Mouse (Mus musculus): ENCODE measurements around the gene Slc7a15. TPM values are rescaled to one million over a fixed set of nuclear protein-coding genes. Genes with fewer than 3 reads are reported as not detected.

Slc7a15 gene
- polyA plus RNA-seq, 1 experiment from 2014 or later: not detected

- H3K4me2 ChIP-seq (replicated peaks): peak overlapping the region; percentile 77
- no peaks in the 10 kb centered on the region for H3K27me3 ChIP-seq
- no peaks in the 10 kb centered on the region for H3K9me3 ChIP-seq (replicated peaks)
- peak overlapping the region; percentile 81; the same call in 1 of the 2 replicates for H3K4me3 ChIP-seq (replicated peaks)
- no peak overlapping the region for H3K9ac ChIP-seq
- H3K27ac ChIP-seq (replicated peaks): peak overlapping the region; percentile 84
- peaks cover 40% of the 10 kb centered on the region for H3K4me1 ChIP-seq
- ATAC-seq (ENCODE audit: insufficient number of reproducible peaks, low FRiP score, low TSS enrichment, low read depth): no peak
- 14% methylated on average over 15 of the region's 15 CpGs for WGBS
- no peaks in the 10 kb centered on the region for H3K36me3 ChIP-seq
Observed at GRCm38 (mm10) chr12:8495881-8496678, 102.8 kb downstream of the Slc7a15 start.

- Histone ChIP-seq H3K9ac (no peak overlapping the region), H3K9me3 (replicated peaks) (no peaks in the 10 kb centered on the region), H3K4me3 (replicated peaks) (no peak overlapping the region), H3K36me3 (no peaks in the 10 kb centered on the region), H3K4me1 (peaks cover 32% of the 10 kb centered on the region), H3K27me3 (no peaks in the 10 kb centered on the region), H3K27ac (replicated peaks) (no peak overlapping the region), H3K4me2 (replicated peaks) (no peak overlapping the region)
- WGBS: 87% methylated on average over 3 of the region's 3 CpGs
- no peak for ATAC-seq (ENCODE audit: insufficient number of reproducible peaks, low FRiP score, low TSS enrichment, low read depth)
Observed at GRCm38 (mm10) chr12:8494675-8495074, 104.2 kb downstream of the Slc7a15 start.

GRCm38 (mm10) chr12:8493386-8493785 is 105.5 kb downstream of the Slc7a15 start:
- H3K27ac ChIP-seq (replicated peaks): no peak overlapping the region
- H3K4me2 ChIP-seq (replicated peaks): no peak overlapping the region
- 57% methylated on average over 3 of the region's 3 CpGs for WGBS

GRCm38 (mm10) chr12:8489098-8489497 is 109.8 kb downstream of the Slc7a15 start:
- H3K4me3 ChIP-seq (replicated peaks): no peak overlapping the region
- WGBS: 36% methylated on average over 4 of the region's 4 CpGs
- no peaks in the 10 kb centered on the region for H3K9me3 ChIP-seq (replicated peaks)
- no peak for ATAC-seq (ENCODE audit: insufficient number of reproducible peaks, low FRiP score, low TSS enrichment, low read depth)
- no peak overlapping the region for H3K4me2 ChIP-seq (replicated peaks)
- no peaks in the 10 kb centered on the region for H3K36me3 ChIP-seq
- 0 out of 2 replicates have a peak, but pooled peaks cover 23% of the 10 kb centered on the region for H3K4me1 ChIP-seq
- H3K27ac ChIP-seq (replicated peaks): no peak overlapping the region
- no peak overlapping the region for H3K9ac ChIP-seq
- H3K27me3 ChIP-seq: no peaks in the 10 kb centered on the region

More at GRCm38 (mm10) chr12:8493386-8493785, 105.5 kb downstream of the Slc7a15 start:
- H3K9me3 ChIP-seq (replicated peaks): no peaks in the 10 kb centered on the region
- H3K4me1 ChIP-seq: peaks cover 35% of the 10 kb centered on the region
- H3K4me3 ChIP-seq (replicated peaks): no peak overlapping the region
- H3K9ac ChIP-seq: no peak overlapping the region
- ATAC-seq (ENCODE audit: insufficient number of reproducible peaks, low FRiP score, low TSS enrichment, low read depth): no peak
- H3K36me3 ChIP-seq: no peaks in the 10 kb centered on the region
- no peaks in the 10 kb centered on the region for H3K27me3 ChIP-seq

DNA sequence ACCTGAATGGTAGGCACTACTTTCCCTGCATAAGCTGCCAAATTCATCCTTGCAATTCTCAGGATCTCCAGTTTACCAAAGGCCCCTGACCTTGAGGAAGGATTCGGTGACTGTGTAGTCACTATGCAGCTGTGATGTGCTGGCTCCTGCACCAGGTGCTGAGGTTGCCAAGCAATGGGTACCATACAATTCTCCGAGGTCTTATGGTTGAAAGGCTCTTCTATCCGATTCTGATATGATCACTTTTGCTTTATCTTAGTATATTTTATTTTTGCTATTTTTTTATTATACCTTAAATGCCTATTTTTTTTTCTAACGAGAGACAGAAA is 110.2 kb downstream of the Slc7a15 start:
- WGBS: 76% methylated on average over 4 of the region's 4 CpGs
- no peaks in the 10 kb centered on the region for H3K27me3 ChIP-seq
- 0 out of 2 replicates have a peak, but pooled peaks cover 23% of the 10 kb centered on the region for H3K4me1 ChIP-seq
- H3K4me3 ChIP-seq (replicated peaks): no peak overlapping the region
- no peak overlapping the region for H3K27ac ChIP-seq (replicated peaks)
- ATAC-seq (ENCODE audit: insufficient number of reproducible peaks, low FRiP score, low TSS enrichment, low read depth): no peak
- H3K9me3 ChIP-seq (replicated peaks): no peaks in the 10 kb centered on the region
- no peaks in the 10 kb centered on the region for H3K36me3 ChIP-seq
- H3K9ac ChIP-seq: no peak overlapping the region
- H3K4me2 ChIP-seq (replicated peaks): no peak overlapping the region

DNA sequence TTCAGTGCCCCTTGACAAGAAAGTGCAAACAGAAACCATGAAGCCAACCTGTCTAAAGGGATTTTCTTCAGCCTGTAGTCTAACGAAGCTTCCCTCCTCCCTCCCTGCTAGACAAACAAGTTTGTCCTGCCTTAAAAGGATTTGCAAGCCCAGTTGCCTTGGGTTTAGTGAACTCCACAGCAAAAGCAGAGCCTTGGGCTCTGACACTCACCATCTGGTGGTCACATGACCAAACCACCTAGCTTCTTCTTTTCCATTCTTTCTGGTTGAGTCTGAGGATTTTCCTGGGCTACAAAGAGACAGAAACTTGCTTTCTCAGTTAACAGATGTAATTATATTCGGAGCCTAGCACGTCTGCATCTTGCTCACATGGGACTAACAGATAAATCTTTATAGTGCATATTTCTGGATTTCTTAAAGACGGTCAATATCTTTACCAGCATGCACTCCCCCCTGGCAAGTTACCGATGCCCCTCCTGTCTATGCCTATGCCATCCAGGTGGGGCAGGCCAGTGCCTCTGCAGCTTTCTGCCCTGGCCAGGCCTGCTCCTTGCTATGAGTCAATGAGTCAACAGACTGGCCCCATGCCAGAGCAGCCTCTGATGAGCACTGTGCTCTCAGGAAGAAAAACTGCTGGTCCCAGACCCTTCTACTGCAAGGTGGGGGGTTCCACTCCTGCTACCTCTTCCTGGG is 110.8 kb downstream of the Slc7a15 start:
- no peak overlapping the region for H3K27ac ChIP-seq (replicated peaks)
- WGBS: 42% methylated on average over 5 of the region's 5 CpGs
- ATAC-seq (ENCODE audit: insufficient number of reproducible peaks, low FRiP score, low TSS enrichment, low read depth): no peak

GRCm38 (mm10) chr12:8487281-8487680 is 111.6 kb downstream of the Slc7a15 start:
- Histone ChIP-seq H3K4me2 (replicated peaks) (no peak overlapping the region), H3K36me3 (no peaks in the 10 kb centered on the region), H3K4me1 (0 out of 2 replicates have a peak, but pooled peaks cover 23% of the 10 kb centered on the region), H3K4me3 (replicated peaks) (no peak overlapping the region), H3K9me3 (replicated peaks) (no peaks in the 10 kb centered on the region), H3K9ac (no peak overlapping the region), H3K27ac (replicated peaks) (no peak overlapping the region), H3K27me3 (no peaks in the 10 kb centered on the region)
- ATAC-seq (ENCODE audit: insufficient number of reproducible peaks, low FRiP score, low TSS enrichment, low read depth): no peak
- 55% methylated on average over 1 of the region's 1 CpGs for WGBS

More for the DNA sequence above, 110.8 kb downstream of the Slc7a15 start:
- Histone ChIP-seq H3K4me3 (replicated peaks) (no peak overlapping the region), H3K27me3 (no peaks in the 10 kb centered on the region), H3K4me1 (0 out of 2 replicates have a peak, but pooled peaks cover 23% of the 10 kb centered on the region), H3K9ac (no peak overlapping the region), H3K9me3 (replicated peaks) (no peaks in the 10 kb centered on the region), H3K36me3 (no peaks in the 10 kb centered on the region), H3K4me2 (replicated peaks) (no peak overlapping the region)

DNA sequence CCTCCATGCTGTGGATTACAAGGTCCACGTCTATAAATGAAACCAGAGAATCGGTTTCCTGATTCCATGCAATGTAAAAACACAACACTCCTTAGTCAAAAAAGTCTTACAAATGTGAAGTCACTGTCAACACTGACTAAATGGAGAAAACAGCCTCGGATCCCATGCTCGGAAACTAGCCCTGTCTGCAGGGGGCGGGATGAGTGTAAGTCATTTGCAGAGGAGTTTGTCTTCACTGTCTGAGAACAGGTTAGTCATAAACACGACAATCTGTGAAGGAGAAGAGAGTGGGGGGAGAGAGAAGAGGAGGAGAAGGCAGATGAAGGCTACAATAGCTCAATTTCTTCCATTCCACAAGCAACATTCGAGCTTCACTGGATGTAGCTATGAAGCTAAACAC is 113.6 kb downstream of the Slc7a15 start:
- no peak for ATAC-seq (ENCODE audit: insufficient number of reproducible peaks, low FRiP score, low TSS enrichment, low read depth)
- H3K27ac ChIP-seq (replicated peaks): no peak overlapping the region
- 68% methylated on average over 7 of the region's 7 CpGs for WGBS
- H3K27me3 ChIP-seq: no peaks in the 10 kb centered on the region
- no peak overlapping the region for H3K9ac ChIP-seq
- H3K36me3 ChIP-seq: no peaks in the 10 kb centered on the region
- H3K4me1 ChIP-seq: 0 out of 2 replicates have a peak, but pooled peaks cover 17% of the 10 kb centered on the region
- no peak overlapping the region for H3K4me3 ChIP-seq (replicated peaks)
- H3K9me3 ChIP-seq (replicated peaks): no peaks in the 10 kb centered on the region
- H3K4me2 ChIP-seq (replicated peaks): no peak overlapping the region

DNA sequence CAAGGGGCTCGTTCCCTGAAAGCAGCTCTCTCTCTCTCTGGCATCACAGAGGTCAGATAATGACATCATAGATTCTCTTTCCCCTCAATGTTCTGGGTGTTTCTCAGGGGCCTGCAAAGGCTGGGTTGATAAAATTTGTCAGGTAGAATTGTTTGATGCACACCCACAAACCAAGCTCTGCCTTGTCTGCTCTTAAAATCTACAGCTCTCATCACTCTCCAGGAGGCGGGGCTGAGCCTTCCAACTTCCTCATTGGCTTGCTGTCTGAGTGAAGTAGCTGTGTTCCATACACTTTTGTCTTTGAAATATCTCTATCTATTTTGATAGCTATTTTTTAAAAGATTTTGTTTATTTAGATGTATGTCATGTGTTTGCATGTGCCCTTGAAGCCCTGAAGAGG is 116.7 kb downstream of the Slc7a15 start:
- H3K4me1 ChIP-seq: 0 out of 2 replicates have a peak, but pooled peaks cover 3% of the 10 kb centered on the region
- no peak overlapping the region for H3K4me3 ChIP-seq (replicated peaks)
- H3K36me3 ChIP-seq: no peaks in the 10 kb centered on the region
- no peak overlapping the region for H3K27ac ChIP-seq (replicated peaks)
- H3K9me3 ChIP-seq (replicated peaks): no peaks in the 10 kb centered on the region
- no peak overlapping the region for H3K4me2 ChIP-seq (replicated peaks)
- H3K9ac ChIP-seq: no peak overlapping the region
- no peaks in the 10 kb centered on the region for H3K27me3 ChIP-seq
- WGBS: 60% methylated on average over 2 of the region's 2 CpGs
- ATAC-seq (ENCODE audit: insufficient number of reproducible peaks, low FRiP score, low TSS enrichment, low read depth): no peak
